Mouse (Mus musculus): Measurements from ENCODE around the gene Tpsb2. TPM values are rescaled to one million over a fixed set of nuclear protein-coding genes. Genes with fewer than 3 reads are reported as not detected.

The Tpsb2 gene
- not detected for total RNA-seq (2023)

GRCm38 (mm10) chr17:25366005-25366404 is at the start of gene Tpsb2:
Gene Tpsb2 (plus strand): TSS chr17:25366305.

GRCm38 (mm10) chr17:25318354-25318753 is 47.8 kb upstream of the Tpsb2 start, which contains the start of gene Prss29:
Gene Prss29 (plus strand): TSS chr17:25318654.

GRCm38 (mm10) chr17:25345462-25345861 is 20.6 kb upstream of the Tpsb2 start, which contains the start of gene Tpsab1:
Gene Tpsab1 (minus strand): TSS chr17:25345562.

GRCm38 (mm10) chr17:25368973-25369372 is 2.9 kb downstream of the Tpsb2 start, which contains the start of gene Tpsg1:
Gene Tpsg1 (plus strand): TSS chr17:25369273.

Other genes starting within 250 kb of the Tpsb2 start
- gene Ptx4, start 245.5 kb upstream of the Tpsb2 start, total RNA-seq (2023): not detected
- 33.9 TPM for gene Clcn7, start 232.9 kb upstream of the Tpsb2 start, total RNA-seq (2023)
- 0.29 TPM for gene Ccdc154, start 203.8 kb upstream of the Tpsb2 start, total RNA-seq (2023)
- gene Gm38655, start 190.8 kb upstream of the Tpsb2 start, total RNA-seq (2023): not detected
- gene BC003965, start 181.8 kb upstream of the Tpsb2 start, total RNA-seq (2023): 10.6 TPM
- 97.5 TPM for gene Unkl, start 177.9 kb upstream of the Tpsb2 start, total RNA-seq (2023)
- 37.9 TPM for gene Gnptg, start 126.2 kb upstream of the Tpsb2 start, total RNA-seq (2023)
- 17.6 TPM for gene Tsr3, start 126.1 kb upstream of the Tpsb2 start, total RNA-seq (2023)
- 5.7 TPM for gene Baiap3, start 109.9 kb upstream of the Tpsb2 start, total RNA-seq (2023)
- gene Ube2i, start 91.7 kb upstream of the Tpsb2 start, total RNA-seq (2023): 448 TPM
- 1.1 TPM for gene Prss34, start 67.9 kb upstream of the Tpsb2 start, total RNA-seq (2023)
- gene Prss28, start 57.7 kb upstream of the Tpsb2 start, total RNA-seq (2023): not detected
- gene Prss29, start 47.7 kb upstream of the Tpsb2 start, total RNA-seq (2023): not detected
- not detected for gene Tpsab1, start 20.7 kb upstream of the Tpsb2 start, total RNA-seq (2023)
- gene Tpsg1, start 3.0 kb downstream of the Tpsb2 start, total RNA-seq (2023): not detected
- 1.1 TPM for gene Cacna1h, start 67.5 kb downstream of the Tpsb2 start, total RNA-seq (2023)
- gene Tekt4, start 88.3 kb downstream of the Tpsb2 start, total RNA-seq (2023): not detected
- not detected for gene Sstr5, start 131.0 kb downstream of the Tpsb2 start, total RNA-seq (2023)
- not detected for gene Sox8, start 204.4 kb downstream of the Tpsb2 start, total RNA-seq (2023)
- 36.5 TPM for gene Lmf1, start 212.8 kb downstream of the Tpsb2 start, total RNA-seq (2023)

Data from CD4-positive naive resting alpha-beta T cell, adult 76 days (primary cell).